Comparison of ENCODE assay signal across 11 mouse cellular contexts in the genomic region with DNA sequence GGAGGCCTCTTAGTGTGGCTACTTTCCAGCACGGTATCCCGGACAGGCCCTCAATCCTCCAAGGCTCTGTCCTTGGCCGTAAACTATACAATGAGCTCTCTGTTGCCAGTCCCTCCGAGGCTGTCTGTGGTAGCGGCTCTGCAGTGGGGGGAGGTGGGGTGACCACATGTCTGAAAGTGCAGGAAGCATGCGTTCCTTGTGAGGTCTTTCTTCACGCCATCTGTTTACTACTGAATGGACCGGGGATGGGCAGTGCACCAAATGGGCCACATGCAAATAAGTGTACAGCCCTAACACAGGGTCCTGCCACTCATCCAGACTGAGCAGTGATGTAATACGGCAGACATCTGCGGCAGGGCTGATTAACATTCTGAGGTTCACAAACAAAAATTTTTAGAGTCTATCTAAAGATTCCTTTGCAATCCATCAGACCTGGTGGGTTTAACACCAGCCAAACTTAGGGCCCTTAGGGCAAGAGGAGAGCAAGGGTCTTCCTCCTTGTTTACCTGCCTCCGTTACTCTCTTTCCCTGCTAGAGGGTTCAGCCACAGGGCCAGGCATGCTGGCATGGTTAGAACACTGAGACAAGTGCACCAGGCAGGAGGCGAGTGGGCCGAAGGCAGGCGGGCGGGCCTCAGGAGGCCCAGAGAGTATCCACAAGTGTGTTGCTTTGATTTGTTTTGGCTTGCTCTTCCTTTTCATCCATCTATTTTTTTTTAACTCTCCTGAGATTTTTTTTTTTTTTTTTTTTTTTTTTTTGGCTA. TPM values are rescaled to one million over a fixed set of nuclear protein-coding genes. Genes with fewer than 3 reads are reported as not detected.
DNase-seq lines count a peak whose midpoint lies in the region; ATAC-seq and TF ChIP-seq lines count a peak whose summit lies in the region.
"Had no signal": no experiment of that assay in that cellular context is flagged by ENCODE, and none has a peak within 500 bp of the region (broad histone marks: within the 10 kb centered on the region; RNA-seq: fewer than 3 reads in every experiment).

No protein-coding gene starts in this region.

- no peak for TF ChIP-seq POLR2A in kidney, adult 2 months (IDR thresholded peaks at IDR 0.05; ENCODE audit: low read depth, low read length)

- H3K27ac ChIP-seq in forebrain, embryonic 10.5 days = 0 out of 2 replicates have a peak overlapping the region, but pooled peaks have one; percentile 15
- H3K27ac ChIP-seq in hindbrain, embryonic 15.5 days (replicated peaks) = no peak overlapping the region
- no peak overlapping the region for H3K27ac ChIP-seq in neural tube, embryonic 12.5 days
- no peak overlapping the region for H3K27ac ChIP-seq in kidney, adult 2 months (ENCODE audit: insufficient read depth, low read depth, low read length)
- H3K27ac ChIP-seq: kidney, embryonic 15.5 days; lung, embryonic 15.5 days had no signal

- peak; percentile 87; the same call in 1 of the 2 replicates for ATAC-seq in hindbrain, embryonic 15.5 days (ENCODE audit: low FRiP score, low read depth)
- peak; percentile 63 for ATAC-seq in neural tube, embryonic 12.5 days (ENCODE audit: low FRiP score, low read depth)
- ATAC-seq in monocyte, adult 5-6 weeks (replicated peaks; ENCODE audit: insufficient number of reproducible peaks, low FRiP score, low TSS enrichment, poor library complexity, severe bottlenecking) = no peak

- H3K9me3 ChIP-seq in forebrain, embryonic 10.5 days = peaks cover 3% of the 10 kb centered on the region; the same call in 1 of the 2 replicates
- H3K9me3 ChIP-seq in hindbrain, embryonic 15.5 days = no peaks in the 10 kb centered on the region
- no peaks in the 10 kb centered on the region for H3K9me3 ChIP-seq in neural tube, embryonic 12.5 days
- H3K9me3 ChIP-seq: kidney, embryonic 15.5 days; lung, embryonic 15.5 days had no signal

- DNase-seq in retina, postnatal 1 day = peak; percentile 23
- no peak for DNase-seq in retina, embryonic 14.5 days (ENCODE audit: low spot score)
- DNase-seq in forebrain, embryonic 10.5 days (ENCODE audit: extremely low spot score, low spot score) = no peak
- DNase-seq in kidney, adult 2 months = no peak
- no peak for DNase-seq in liver
- DNase-seq: heart, postnatal 14 days had no signal

- 0 out of 2 replicates have a peak, but pooled peaks cover 7% of the 10 kb centered on the region for H3K4me1 ChIP-seq in forebrain, embryonic 10.5 days
- no peaks in the 10 kb centered on the region for H3K4me1 ChIP-seq in hindbrain, embryonic 15.5 days (replicated peaks)
- no peaks in the 10 kb centered on the region for H3K4me1 ChIP-seq in neural tube, embryonic 12.5 days
- no peaks in the 10 kb centered on the region for H3K4me1 ChIP-seq in kidney, adult 2 months (ENCODE audit: control insufficient read depth, insufficient read depth, low read length)
- H3K4me1 ChIP-seq: kidney, embryonic 15.5 days had no signal

- no peak for TF ChIP-seq CTCF in kidney, adult 2 months (conservative IDR thresholded peaks at IDR 0.05; ENCODE audit: insufficient read depth, insufficient read length, low read depth, low read length)

- no peak overlapping the region for H3K4me3 ChIP-seq in forebrain, embryonic 10.5 days
- no peak overlapping the region for H3K4me3 ChIP-seq in hindbrain, embryonic 15.5 days
- no peak overlapping the region for H3K4me3 ChIP-seq in neural tube, embryonic 12.5 days
- H3K4me3 ChIP-seq in kidney, adult 2 months (ENCODE audit: insufficient read depth, low read depth, low read length) = no peak overlapping the region
- H3K4me3 ChIP-seq: kidney, embryonic 15.5 days; lung, embryonic 15.5 days had no signal

- H3K27me3 ChIP-seq in forebrain, embryonic 10.5 days (ENCODE audit: poor library complexity, severe bottlenecking) = no peaks in the 10 kb centered on the region
- H3K27me3 ChIP-seq in hindbrain, embryonic 15.5 days = no peaks in the 10 kb centered on the region
- H3K27me3 ChIP-seq in neural tube, embryonic 12.5 days (replicated peaks) = no peaks in the 10 kb centered on the region
- no peaks in the 10 kb centered on the region for H3K27me3 ChIP-seq in kidney, adult 2 months (replicated peaks; ENCODE audit: control insufficient read depth, insufficient read depth, low read length)
- H3K27me3 ChIP-seq: kidney, embryonic 15.5 days; lung, embryonic 15.5 days had no signal

- WGBS in forebrain, embryonic 10.5 days = 90% methylated on average over 15 of the region's 15 CpGs
- WGBS in hindbrain, embryonic 15.5 days = 34% methylated on average over 15 of the region's 15 CpGs
- WGBS in neural tube, embryonic 12.5 days = 50% methylated on average over 15 of the region's 15 CpGs
- 85% methylated on average over 15 of the region's 15 CpGs for WGBS in kidney, adult 2 months

- H3K36me3 ChIP-seq in forebrain, embryonic 10.5 days (replicated peaks) = 0 out of 2 replicates have a peak, but pooled peaks cover 2% of the 10 kb centered on the region
- H3K36me3 ChIP-seq in hindbrain, embryonic 15.5 days = no peaks in the 10 kb centered on the region
- no peaks in the 10 kb centered on the region for H3K36me3 ChIP-seq in neural tube, embryonic 12.5 days
- no peaks in the 10 kb centered on the region for H3K36me3 ChIP-seq in kidney, adult 2 months (ENCODE audit: control insufficient read depth, insufficient read depth, low read length)
- H3K36me3 ChIP-seq: kidney, embryonic 15.5 days; lung, embryonic 15.5 days had no signal

- H3K4me2 ChIP-seq in hindbrain, embryonic 15.5 days = no peak overlapping the region
- no peak overlapping the region for H3K4me2 ChIP-seq in neural tube, embryonic 12.5 days (replicated peaks)
- H3K4me2 ChIP-seq: kidney, embryonic 15.5 days; lung, embryonic 15.5 days had no signal

- H3K9ac ChIP-seq in hindbrain, embryonic 15.5 days = no peak overlapping the region
- no peak overlapping the region for H3K9ac ChIP-seq in neural tube, embryonic 12.5 days
- H3K9ac ChIP-seq: kidney, embryonic 15.5 days; lung, embryonic 15.5 days had no signal

RNA-seq across cellular contexts. Expression of a gene that starts 25.1 kb away (rescaled TPM):
- 5.5 TPM in 2 replicates for polyA plus RNA-seq in forebrain, embryonic 10.5 days (2016; fragmentation: Nextera tagmentation; extraction: Ambion mirVana)
- 27.9 and 31.2 TPM in 2 replicates for polyA plus RNA-seq in hindbrain, embryonic 15.5 days (2015; fragmentation: Nextera tagmentation; extraction: Ambion mirVana)
- polyA plus RNA-seq in neural tube, embryonic 12.5 days (2016; fragmentation: Nextera tagmentation; extraction: Ambion mirVana) = 13.6 and 15.4 TPM in 2 replicates
- 0.19 to 0.85 TPM in 2 of 3 replicates, not detected in the other for total RNA-seq in monocyte, adult 5-6 weeks (2017)
- 11.8 and 15.5 TPM in 2 replicates for polyA plus RNA-seq in kidney, adult 2 months (2012; rRNA removed)
